Comparison of ENCODE assay signal across 18 mouse cellular contexts in genomic region chr4:85879376-85879775, GRCm38 (mm10).
DNase-seq lines count a peak whose midpoint lies in the region; ATAC-seq and TF ChIP-seq lines count a peak whose summit lies in the region.
"Had no signal": no experiment of that assay in that cellular context is flagged by ENCODE, and none has a peak within 500 bp of the region (broad histone marks: within the 10 kb centered on the region; RNA-seq: fewer than 3 reads in every experiment).

No protein-coding gene starts in this region.

- H3K27ac ChIP-seq in kidney, adult 2 months (ENCODE audit: insufficient read depth, low read depth, low read length), result no peak overlapping the region
- H3K27ac ChIP-seq in liver, embryonic 11.5 days (ENCODE audit: low read depth, low read length), result no peak overlapping the region
- H3K27ac ChIP-seq: embryonic facial prominence, embryonic 10.5 days; forebrain, embryonic 13.5 days; heart, embryonic 13.5 days; hindbrain, embryonic 13.5 days; hindbrain, postnatal 0 days had no signal

- TF ChIP-seq CTCF in kidney, adult 2 months (conservative IDR thresholded peaks at IDR 0.05; ENCODE audit: insufficient read depth, insufficient read length, low read depth, low read length), result no peak

- no peak for TF ChIP-seq POLR2A in kidney, adult 2 months (IDR thresholded peaks at IDR 0.05; ENCODE audit: low read depth, low read length)

- no peaks in the 10 kb centered on the region for H3K4me1 ChIP-seq in kidney, adult 2 months (ENCODE audit: control insufficient read depth, insufficient read depth, low read length)
- H3K4me1 ChIP-seq in liver, embryonic 11.5 days (replicated peaks; ENCODE audit: control insufficient read depth, insufficient read depth, low read length), result no peaks in the 10 kb centered on the region
- H3K4me1 ChIP-seq: embryonic facial prominence, embryonic 10.5 days; forebrain, embryonic 13.5 days; heart, embryonic 13.5 days; hindbrain, embryonic 13.5 days had no signal

- no peaks in the 10 kb centered on the region for H3K36me3 ChIP-seq in kidney, adult 2 months (ENCODE audit: control insufficient read depth, insufficient read depth, low read length)
- no peaks in the 10 kb centered on the region for H3K36me3 ChIP-seq in liver, embryonic 11.5 days (ENCODE audit: control insufficient read depth, insufficient read depth, low read length)
- H3K36me3 ChIP-seq: embryonic facial prominence, embryonic 10.5 days; G1E; heart, embryonic 13.5 days; hindbrain, embryonic 13.5 days had no signal

- peak; percentile 6 to 24 for DNase-seq in adrenal gland, adult (ENCODE audit: inconsistent age in 2 of 2, low spot score in 1 of 2)
- DNase-seq in adrenal gland, postnatal 4 days (ENCODE audit: low spot score in 2 of 2), result no peak
- peak; percentile 10 for DNase-seq in kidney, adult 2 months
- no peak for DNase-seq in kidney, postnatal 10 days
- DNase-seq in adrenal gland, postnatal 14 days, result peak; percentile 75
- peak; percentile 15 for DNase-seq in mesoderm, embryonic 11.5 days (ENCODE audit: low read depth, low spot score)
- DNase-seq in liver, embryonic 11.5 days (ENCODE audit: low spot score), result no peak
- DNase-seq: B cell, adult 2 months; cerebellum, adult 2 months; forebrain, postnatal 0 days; gastrocnemius, postnatal 14 days had no signal

- WGBS in kidney, adult 2 months, result 44% methylated on average over 6 of the region's 6 CpGs
- WGBS in liver, embryonic 11.5 days, result 61% methylated on average over 6 of the region's 6 CpGs

- no peak overlapping the region for H3K4me3 ChIP-seq in kidney, adult 2 months (ENCODE audit: insufficient read depth, low read depth, low read length)
- H3K4me3 ChIP-seq in liver, embryonic 11.5 days (ENCODE audit: low read depth, low read length), result no peak overlapping the region
- H3K4me3 ChIP-seq: embryonic facial prominence, embryonic 10.5 days; forebrain, embryonic 13.5 days; heart, embryonic 13.5 days; hindbrain, embryonic 13.5 days had no signal

- no peak for ATAC-seq in liver, embryonic 11.5 days (replicated peaks; ENCODE audit: low FRiP score)
- ATAC-seq: CD4-positive, CD25-positive, alpha-beta regulatory T cell, adult 4 months; forebrain, embryonic 13.5 days; forebrain, postnatal 0 days; hindbrain, postnatal 0 days had no signal

- no peaks in the 10 kb centered on the region for H3K9me3 ChIP-seq in liver, embryonic 11.5 days (ENCODE audit: control insufficient read depth, low read length)
- H3K9me3 ChIP-seq: embryonic facial prominence, embryonic 10.5 days; forebrain, embryonic 13.5 days; G1E; heart, embryonic 13.5 days; hindbrain, embryonic 13.5 days had no signal

- no peak overlapping the region for H3K9ac ChIP-seq in liver, embryonic 11.5 days (ENCODE audit: low read depth, low read length)
- H3K9ac ChIP-seq: forebrain, embryonic 13.5 days; forebrain, postnatal 0 days; heart, embryonic 13.5 days; hindbrain, embryonic 13.5 days had no signal

- H3K4me2 ChIP-seq in liver, embryonic 11.5 days, result no peak overlapping the region
- H3K4me2 ChIP-seq: forebrain, embryonic 13.5 days; heart, embryonic 13.5 days; hindbrain, embryonic 13.5 days had no signal

- H3K27me3 ChIP-seq in kidney, adult 2 months (replicated peaks; ENCODE audit: control insufficient read depth, insufficient read depth, low read length), result no peaks in the 10 kb centered on the region
- H3K27me3 ChIP-seq in liver, embryonic 11.5 days (replicated peaks; ENCODE audit: control insufficient read depth, insufficient read depth, low read length), result no peaks in the 10 kb centered on the region
- H3K27me3 ChIP-seq: forebrain, embryonic 13.5 days; heart, embryonic 13.5 days; hindbrain, embryonic 13.5 days had no signal

Comparison
In these comparisons a context has a peak if more than half of its experiments do, and no peak if none do; other contexts are left out.
1. DNase-seq: peak in adrenal gland, adult (2 of 2), kidney, adult 2 months (single experiment), adrenal gland, postnatal 14 days (single experiment) and mesoderm, embryonic 11.5 days (single experiment); none in adrenal gland, postnatal 4 days (0 of 2), kidney, postnatal 10 days (single experiment) and liver, embryonic 11.5 days (single experiment).